14 mouse cellular contexts compared by ENCODE assay signal in the genomic region with DNA sequence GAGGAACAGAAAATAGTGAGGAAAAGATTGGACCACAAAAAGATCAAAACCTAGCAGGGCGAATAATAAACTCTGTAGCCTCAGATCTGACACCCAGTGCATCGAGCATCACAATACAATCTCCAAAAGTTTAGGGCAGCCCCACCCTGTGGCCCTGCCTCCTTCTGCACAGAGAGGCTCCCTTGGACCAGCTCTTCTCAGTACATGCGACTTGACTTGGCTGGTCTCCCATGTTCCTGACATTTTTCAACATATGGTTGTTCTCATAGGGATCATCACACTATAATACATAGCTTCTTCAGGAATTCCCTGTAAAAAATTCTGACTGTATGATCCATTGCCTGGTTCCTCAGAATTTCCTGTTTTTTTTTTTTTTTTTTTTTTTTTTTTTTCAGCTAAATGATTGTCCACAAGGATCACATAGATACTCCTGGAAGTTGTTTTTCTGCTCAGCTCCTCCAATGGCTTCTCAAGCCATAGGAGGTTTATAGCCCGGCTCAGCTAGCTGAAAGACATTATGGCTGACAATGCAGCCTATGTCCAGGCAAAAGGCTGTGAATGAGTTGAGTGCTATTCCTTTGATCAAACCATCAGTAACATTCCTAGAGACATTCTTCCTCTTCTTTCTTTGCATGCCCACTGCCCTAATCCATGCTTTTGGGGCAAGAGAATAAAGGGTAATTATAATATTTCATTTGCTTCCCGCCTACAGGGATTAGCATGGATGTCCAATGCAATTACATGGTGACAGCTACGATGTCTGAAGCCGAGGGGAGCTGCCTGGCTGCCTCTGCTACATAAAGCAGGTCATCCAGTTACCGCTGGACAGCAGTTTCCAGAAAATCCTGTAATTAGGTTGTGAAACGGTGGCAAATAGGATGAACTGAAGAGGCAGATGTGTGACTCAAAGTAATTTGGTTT.
DNase-seq lines count a peak whose midpoint lies in the region; ATAC-seq lines count a peak whose summit lies in the region.
"Had no signal": no experiment of that assay in that cellular context is flagged by ENCODE, and none has a peak within 500 bp of the region (broad histone marks: within the 10 kb centered on the region; RNA-seq: fewer than 3 reads in every experiment).

No protein-coding gene starts in this region.

- peak overlapping the region; percentile 4; the same call in 1 of the 2 replicates for H3K4me2 ChIP-seq in forebrain, embryonic 12.5 days
- no peak overlapping the region for H3K4me2 ChIP-seq in forebrain, embryonic 15.5 days (replicated peaks)
- no peak overlapping the region for H3K4me2 ChIP-seq in hindbrain, embryonic 13.5 days
- H3K4me2 ChIP-seq in midbrain, embryonic 16.5 days (ENCODE audit: low read length): peak overlapping the region; percentile 1; the same call in 1 of the 2 replicates
- H3K4me2 ChIP-seq: limb, embryonic 12.5 days; neural tube, embryonic 12.5 days had no signal

- no peaks in the 10 kb centered on the region for H3K27me3 ChIP-seq in forebrain, embryonic 12.5 days
- no peaks in the 10 kb centered on the region for H3K27me3 ChIP-seq in forebrain, embryonic 15.5 days
- no peaks in the 10 kb centered on the region for H3K27me3 ChIP-seq in hindbrain, embryonic 13.5 days
- peaks cover 2% of the 10 kb centered on the region; the same call in 1 of the 2 replicates for H3K27me3 ChIP-seq in midbrain, embryonic 16.5 days (ENCODE audit: control insufficient read depth, insufficient read depth, low read depth, low read length)
- H3K27me3 ChIP-seq: limb, embryonic 12.5 days; neural tube, embryonic 12.5 days had no signal

- peak; percentile 53 for DNase-seq in MN1 (ENCODE audit: low spot score)
- no peak for DNase-seq in urinary bladder, postnatal 10 days (ENCODE audit: low spot score)
- DNase-seq in layer of hippocampus, adult 9-10 months (ENCODE audit: low spot score): no peak
- no peak for DNase-seq in gastrocnemius, postnatal 25 days
- DNase-seq: B cell, adult 2 months; lung, postnatal 14 days had no signal

- no peak overlapping the region for H3K27ac ChIP-seq in forebrain, embryonic 12.5 days
- no peak overlapping the region for H3K27ac ChIP-seq in forebrain, embryonic 15.5 days (replicated peaks)
- peak overlapping the region; percentile 3; the same call in 1 of the 2 replicates for H3K27ac ChIP-seq in hindbrain, embryonic 13.5 days
- H3K27ac ChIP-seq in midbrain, embryonic 16.5 days (ENCODE audit: low read length): peak overlapping the region; percentile 52; the same call in 1 of the 2 replicates
- H3K27ac ChIP-seq: layer of hippocampus, adult 2 months; limb, embryonic 12.5 days; neural tube, embryonic 12.5 days had no signal

- H3K9ac ChIP-seq in forebrain, embryonic 12.5 days: no peak overlapping the region
- H3K9ac ChIP-seq in forebrain, embryonic 15.5 days (replicated peaks): no peak overlapping the region
- no peak overlapping the region for H3K9ac ChIP-seq in hindbrain, embryonic 13.5 days
- no peak overlapping the region for H3K9ac ChIP-seq in midbrain, embryonic 16.5 days (ENCODE audit: low read depth, low read length)
- H3K9ac ChIP-seq: limb, embryonic 12.5 days; neural tube, embryonic 12.5 days had no signal

- H3K9me3 ChIP-seq in forebrain, embryonic 12.5 days: no peaks in the 10 kb centered on the region
- no peaks in the 10 kb centered on the region for H3K9me3 ChIP-seq in forebrain, embryonic 15.5 days
- no peaks in the 10 kb centered on the region for H3K9me3 ChIP-seq in hindbrain, embryonic 13.5 days
- no peaks in the 10 kb centered on the region for H3K9me3 ChIP-seq in midbrain, embryonic 16.5 days (replicated peaks; ENCODE audit: control insufficient read depth, low read length, poor library complexity, severe bottlenecking)
- H3K9me3 ChIP-seq: limb, embryonic 12.5 days; neural tube, embryonic 12.5 days had no signal

- H3K4me3 ChIP-seq in forebrain, embryonic 12.5 days (replicated peaks): no peak overlapping the region
- no peak overlapping the region for H3K4me3 ChIP-seq in forebrain, embryonic 15.5 days
- no peak overlapping the region for H3K4me3 ChIP-seq in hindbrain, embryonic 13.5 days
- H3K4me3 ChIP-seq in midbrain, embryonic 16.5 days (ENCODE audit: low read depth, low read length): no peak overlapping the region
- H3K4me3 ChIP-seq: layer of hippocampus, adult 2 months; limb, embryonic 12.5 days; neural tube, embryonic 12.5 days had no signal

- ATAC-seq in forebrain, embryonic 12.5 days (ENCODE audit: low FRiP score): no peak
- no peak for ATAC-seq in forebrain, embryonic 15.5 days (replicated peaks)
- peak; percentile 26; the same call in 1 of the 2 replicates for ATAC-seq in hindbrain, embryonic 13.5 days (ENCODE audit: low FRiP score)
- peak; percentile 85 for ATAC-seq in midbrain, embryonic 16.5 days
- ATAC-seq: inflammation-experienced regulatory T-cells, adult 6 months had no signal

- H3K36me3 ChIP-seq in forebrain, embryonic 12.5 days (replicated peaks): no peaks in the 10 kb centered on the region
- no peaks in the 10 kb centered on the region for H3K36me3 ChIP-seq in forebrain, embryonic 15.5 days
- H3K36me3 ChIP-seq in hindbrain, embryonic 13.5 days: no peaks in the 10 kb centered on the region
- H3K36me3 ChIP-seq in midbrain, embryonic 16.5 days (ENCODE audit: control insufficient read depth, insufficient read depth, low read length): no peaks in the 10 kb centered on the region
- H3K36me3 ChIP-seq: limb, embryonic 12.5 days; neural tube, embryonic 12.5 days had no signal

- WGBS in forebrain, embryonic 12.5 days: 32% methylated on average over 9 of the region's 9 CpGs
- 32% methylated on average over 9 of the region's 9 CpGs for WGBS in forebrain, embryonic 15.5 days
- 42% methylated on average over 9 of the region's 9 CpGs for WGBS in hindbrain, embryonic 13.5 days
- WGBS in midbrain, embryonic 16.5 days: 16% methylated on average over 9 of the region's 9 CpGs

- peaks cover 36% of the 10 kb centered on the region for H3K4me1 ChIP-seq in forebrain, embryonic 12.5 days
- peaks cover 21% of the 10 kb centered on the region for H3K4me1 ChIP-seq in forebrain, embryonic 15.5 days
- peaks cover 33% of the 10 kb centered on the region for H3K4me1 ChIP-seq in hindbrain, embryonic 13.5 days (replicated peaks)
- peaks cover 12% of the 10 kb centered on the region for H3K4me1 ChIP-seq in midbrain, embryonic 16.5 days (ENCODE audit: control insufficient read depth, insufficient read depth, low read length)
- H3K4me1 ChIP-seq: limb, embryonic 12.5 days had no signal

Comparison
In these comparisons a context has a peak if more than half of its experiments do, and no peak if none do; other contexts are left out.
1. H3K4me2 ChIP-seq: peak in forebrain, embryonic 12.5 days (single experiment) and midbrain, embryonic 16.5 days (single experiment); none in forebrain, embryonic 15.5 days (single experiment) and hindbrain, embryonic 13.5 days (single experiment).
2. ATAC-seq: peak in hindbrain, embryonic 13.5 days (single experiment) and midbrain, embryonic 16.5 days (single experiment); none in forebrain, embryonic 12.5 days (single experiment) and forebrain, embryonic 15.5 days (single experiment).
3. H3K27ac ChIP-seq: peak in hindbrain, embryonic 13.5 days (single experiment) and midbrain, embryonic 16.5 days (single experiment); none in forebrain, embryonic 12.5 days (single experiment) and forebrain, embryonic 15.5 days (single experiment).